Mouse (Mus musculus) embryonic facial prominence, embryonic 12.5 days (tissue): Measurements from ENCODE around the gene Tjp1. TPM values are rescaled to one million over a fixed set of nuclear protein-coding genes. Genes with fewer than 3 reads are reported as not detected.

Experiments used
- ATAC-seq: fragments of 200-750 bp; cut with Nextera tagmentation; 2 replicates; pipeline ENCODE4 v1.8.0; 2017; ENCODE audit not compliant: insufficient number of reproducible peaks, insufficient read depth, low FRiP score, low TSS enrichment
- H3K27ac ChIP-seq: fragments of 300-500 bp; sonication (generic); 2 replicates; pipeline ENCODE4 v1.5.1; 2016; ENCODE audit warnings: mild to moderate bottlenecking
- H3K27me3 ChIP-seq: fragments of 300-500 bp; sonication (generic); 2 replicates; pipeline ENCODE4 v1.6.1; 2016; ENCODE audit warnings: mild to moderate bottlenecking, moderate library complexity
- H3K36me3 ChIP-seq: fragments of 300-500 bp; sonication (generic); 2 replicates; pipeline ENCODE4 v1.6.1; 2016; ENCODE audit warnings: mild to moderate bottlenecking
- H3K4me1 ChIP-seq: fragments of 300-500 bp; sonication (generic); 2 replicates; pipeline ENCODE4 v1.6.1; 2016
- H3K4me2 ChIP-seq: fragments of 300-500 bp; sonication (generic); replicated peaks from 2 replicates; pipeline ENCODE4 v1.6.1; 2016; ENCODE audit warnings: mild to moderate bottlenecking, moderate library complexity
- H3K4me3 ChIP-seq: fragments of 300-500 bp; sonication (generic); 2 replicates; pipeline ENCODE4 v1.5.1; 2016; ENCODE audit warnings: mild to moderate bottlenecking
- H3K9ac ChIP-seq: fragments of 300-500 bp; sonication (generic); 2 replicates; pipeline ENCODE4 v1.6.1; 2016; ENCODE audit warnings: mild to moderate bottlenecking, moderate library complexity
- H3K9me3 ChIP-seq: fragments of 300-500 bp; sonication (generic); 2 replicates; pipeline ENCODE4 v1.6.1; 2016; ENCODE audit warnings: mild to moderate bottlenecking, moderate library complexity
- WGBS: fragments of 180-500 bp; shearing (Covaris S2); methylation state at CpG from one replicate; pipeline ENCODE4 v1.1.7; 2016; 5-methylcytosine and 5-hydroxymethylcytosine counted together
- polyA plus RNA-seq: library from polyadenylated mRNA; unstranded; fragments of >200 nt; fragmentation: Nextera tagmentation; extraction: Ambion mirVana; gene quantifications from 2 replicates; pipeline ENCODE4 v1.2.1, GENCODE M21; 2016

The Tjp1 gene
- polyA plus RNA-seq, 1 experiment from 2014 or later, result 27.6 TPM

DNA sequence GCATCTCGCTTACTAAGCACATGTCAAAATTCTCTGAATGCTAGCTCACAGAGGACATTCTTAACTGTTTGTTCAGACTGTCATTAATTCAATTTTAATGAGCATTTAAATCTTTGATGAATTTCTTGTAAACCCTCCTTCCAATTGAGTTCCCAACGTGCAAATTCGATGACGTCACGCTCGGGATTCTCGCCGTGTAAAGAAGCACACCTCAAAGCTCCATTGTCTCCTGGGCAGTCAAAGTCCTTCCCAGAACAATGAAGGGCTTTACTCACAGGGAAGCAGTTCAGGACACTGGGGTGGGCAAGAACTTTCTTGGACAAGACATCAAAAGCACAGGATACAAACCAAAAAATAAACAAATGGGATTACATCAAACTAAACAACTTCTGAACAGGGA is 10.7 kb downstream of the Tjp1 start:
- 35% methylated on average over 8 of the region's 8 CpGs for WGBS
- no peak overlapping the region for H3K4me2 ChIP-seq
- H3K4me1 ChIP-seq, result no peaks in the 10 kb centered on the region
- H3K9ac ChIP-seq, result no peak overlapping the region
- no peaks in the 10 kb centered on the region for H3K36me3 ChIP-seq
- H3K27me3 ChIP-seq, result no peaks in the 10 kb centered on the region
- no peak for ATAC-seq
- no peak overlapping the region for H3K4me3 ChIP-seq
- H3K27ac ChIP-seq, result no peak overlapping the region
- H3K9me3 ChIP-seq, result no peaks in the 10 kb centered on the region

DNA sequence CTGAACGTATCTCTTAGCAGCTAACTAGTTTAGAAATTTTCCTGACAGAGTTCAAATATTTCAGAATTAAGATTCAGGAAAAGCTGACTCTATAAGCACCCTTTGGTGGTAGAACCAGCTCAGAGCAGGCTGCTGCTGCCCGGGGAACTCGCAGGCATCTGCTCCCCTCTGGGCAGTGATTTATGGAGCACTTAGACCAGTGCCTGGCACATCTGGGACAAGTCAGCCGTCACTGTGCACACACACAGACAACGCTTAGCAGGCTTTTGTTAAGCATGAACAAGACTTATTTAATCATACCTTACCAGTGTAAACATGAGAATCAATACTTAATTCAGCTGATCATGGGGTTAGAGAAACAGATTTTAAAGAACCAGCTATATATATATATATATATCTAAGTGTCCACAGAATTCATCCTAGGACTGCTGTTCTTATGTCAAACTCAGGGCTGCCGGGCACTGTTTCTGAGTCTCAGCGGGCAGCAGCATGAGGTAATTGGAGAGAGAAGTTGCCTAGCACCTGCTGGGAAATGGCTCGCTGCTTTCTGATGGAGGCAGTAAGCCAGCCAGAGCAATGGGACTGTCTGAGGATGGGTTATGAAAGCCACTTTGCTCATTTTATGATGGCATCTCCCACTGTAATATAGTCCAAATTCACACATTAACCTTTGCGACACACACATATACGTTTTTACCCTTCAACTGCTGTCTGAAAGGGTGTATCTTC is 14.0 kb downstream of the Tjp1 start:
- ATAC-seq, result no peak
- H3K4me2 ChIP-seq, result no peak overlapping the region
- H3K36me3 ChIP-seq, result no peaks in the 10 kb centered on the region
- no peaks in the 10 kb centered on the region for H3K27me3 ChIP-seq
- no peak overlapping the region for H3K9ac ChIP-seq
- no peaks in the 10 kb centered on the region for H3K9me3 ChIP-seq
- WGBS, result 62% methylated on average over 10 of the region's 10 CpGs
- no peak overlapping the region for H3K4me3 ChIP-seq
- H3K27ac ChIP-seq, result no peak overlapping the region
- H3K4me1 ChIP-seq, result no peaks in the 10 kb centered on the region

DNA sequence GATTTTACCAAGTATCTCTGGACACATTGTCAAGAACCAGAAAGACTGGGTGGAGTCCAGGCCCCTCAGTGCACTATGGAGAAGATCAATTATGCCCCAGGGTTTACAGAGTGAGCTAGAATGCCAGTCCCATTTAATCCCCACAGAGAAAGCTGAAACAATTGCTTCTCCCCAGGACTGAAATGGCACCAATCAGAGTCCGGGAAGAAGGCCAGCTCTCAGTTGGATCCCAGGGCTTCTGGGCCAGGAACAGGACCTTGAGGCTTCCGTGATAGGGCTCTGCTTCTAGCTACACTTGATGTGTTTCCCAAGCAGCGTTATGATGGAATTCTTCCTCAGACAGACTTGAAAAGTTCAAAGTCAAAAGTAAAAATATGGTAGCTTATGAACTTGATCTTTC is 18.2 kb downstream of the Tjp1 start:
- Histone ChIP-seq H3K27me3 (no peaks in the 10 kb centered on the region), H3K9ac (no peak overlapping the region), H3K9me3 (no peaks in the 10 kb centered on the region), H3K27ac (no peak overlapping the region), H3K4me3 (no peak overlapping the region), H3K4me1 (no peaks in the 10 kb centered on the region), H3K36me3 (no peaks in the 10 kb centered on the region), H3K4me2 (no peak overlapping the region)
- WGBS, result 54% methylated on average over 3 of the region's 3 CpGs
- no peak for ATAC-seq

DNA sequence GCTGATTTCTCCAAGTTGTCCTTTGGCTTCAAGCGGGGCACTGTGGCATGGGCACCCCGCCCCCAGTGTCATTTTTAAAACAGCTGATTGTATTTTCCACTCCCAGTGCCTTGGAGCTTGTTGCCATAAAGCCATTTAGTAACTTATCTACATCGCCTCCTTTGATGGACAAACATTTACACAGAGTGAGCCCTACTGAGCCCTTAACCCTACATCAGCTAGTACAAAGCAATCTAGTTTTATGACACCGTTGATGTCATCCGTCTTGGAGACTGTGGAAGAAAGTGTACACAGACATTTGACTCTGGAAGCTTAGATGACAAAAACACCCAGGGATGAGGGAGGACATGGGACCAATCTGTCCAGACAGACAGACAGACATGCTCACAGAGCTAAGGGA is 20.2 kb downstream of the Tjp1 start:
- no peak overlapping the region for H3K9ac ChIP-seq
- no peak overlapping the region for H3K4me3 ChIP-seq
- no peak for ATAC-seq
- H3K4me1 ChIP-seq, result no peaks in the 10 kb centered on the region
- H3K27me3 ChIP-seq, result no peaks in the 10 kb centered on the region
- no peaks in the 10 kb centered on the region for H3K36me3 ChIP-seq
- no peak overlapping the region for H3K27ac ChIP-seq
- 86% methylated on average over 5 of the region's 5 CpGs for WGBS
- H3K4me2 ChIP-seq, result no peak overlapping the region
- no peaks in the 10 kb centered on the region for H3K9me3 ChIP-seq

DNA sequence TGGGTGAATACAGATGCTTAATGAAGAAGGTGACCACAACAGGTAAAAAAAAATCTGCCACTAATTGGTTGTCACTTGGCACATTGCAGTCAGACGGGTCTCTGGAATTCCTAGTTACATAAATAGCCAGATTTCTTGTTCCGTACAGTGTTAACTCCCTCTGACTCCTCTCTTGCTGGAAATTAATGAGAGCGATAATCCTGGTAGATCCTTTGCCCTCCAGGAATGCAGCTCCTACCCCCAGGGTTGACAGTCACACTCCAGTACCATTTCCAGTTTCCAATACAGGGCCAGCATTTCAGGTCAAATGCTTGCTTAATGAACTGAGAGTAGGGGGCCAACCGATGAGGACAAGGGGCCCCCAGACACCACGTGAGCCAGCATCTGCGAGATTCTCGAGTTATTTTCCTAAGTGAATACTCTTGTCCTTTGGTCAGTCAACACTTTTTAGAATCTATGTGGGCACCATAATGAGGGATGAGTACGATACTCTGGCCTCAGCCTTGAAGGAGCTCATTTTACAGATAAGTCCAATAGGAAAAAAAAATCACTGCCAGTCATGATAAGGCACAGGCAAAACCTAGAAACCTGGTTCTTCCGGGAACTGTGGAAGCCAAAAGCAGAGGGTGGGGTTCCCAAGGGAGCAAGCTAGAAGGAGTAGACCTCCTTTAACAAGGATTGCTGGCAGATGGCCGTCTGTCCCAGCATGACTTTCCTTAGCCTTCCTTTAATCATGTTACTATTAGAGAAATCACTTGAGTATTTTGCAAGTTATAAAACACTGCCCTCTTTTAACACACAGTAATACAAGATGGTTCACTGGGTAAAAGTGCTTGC is 24.9 kb downstream of the Tjp1 start:
- Histone ChIP-seq H3K4me2 (no peak overlapping the region), H3K9me3 (no peaks in the 10 kb centered on the region; the same call in 1 of the 2 replicates), H3K9ac (no peak overlapping the region), H3K4me1 (no peaks in the 10 kb centered on the region), H3K27ac (no peak overlapping the region), H3K36me3 (no peaks in the 10 kb centered on the region), H3K4me3 (no peak overlapping the region), H3K27me3 (no peaks in the 10 kb centered on the region)
- WGBS, result 68% methylated on average over 10 of the region's 10 CpGs
- no peak for ATAC-seq

DNA sequence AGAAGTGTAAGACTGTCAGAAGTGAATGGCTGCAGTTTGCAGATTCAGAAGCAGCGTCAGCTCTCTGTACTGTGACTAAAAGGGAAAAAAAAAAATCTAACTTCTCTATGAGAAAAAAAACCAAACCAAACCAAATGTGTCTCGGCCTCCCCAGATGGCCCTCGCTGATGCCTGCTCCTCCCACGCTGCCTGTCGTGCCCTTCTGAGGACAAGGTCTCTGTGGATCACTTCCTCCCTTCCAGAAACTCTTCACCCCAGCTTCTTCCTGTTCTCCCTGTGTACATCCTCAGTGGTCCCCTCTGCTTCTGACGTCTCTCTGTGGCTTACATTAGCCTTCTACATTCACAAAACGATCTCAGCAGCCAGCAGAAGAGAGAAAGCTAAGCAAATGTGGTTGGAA is 26.8 kb downstream of the Tjp1 start:
- H3K27me3 ChIP-seq, result no peaks in the 10 kb centered on the region
- no peaks in the 10 kb centered on the region for H3K4me1 ChIP-seq
- H3K36me3 ChIP-seq, result no peaks in the 10 kb centered on the region
- H3K9me3 ChIP-seq, result no peaks in the 10 kb centered on the region; the same call in 1 of the 2 replicates
- no peak overlapping the region for H3K9ac ChIP-seq
- ATAC-seq, result no peak
- H3K4me2 ChIP-seq, result no peak overlapping the region
- no peak overlapping the region for H3K27ac ChIP-seq
- H3K4me3 ChIP-seq, result no peak overlapping the region
- WGBS, result 55% methylated on average over 7 of the region's 7 CpGs

DNA sequence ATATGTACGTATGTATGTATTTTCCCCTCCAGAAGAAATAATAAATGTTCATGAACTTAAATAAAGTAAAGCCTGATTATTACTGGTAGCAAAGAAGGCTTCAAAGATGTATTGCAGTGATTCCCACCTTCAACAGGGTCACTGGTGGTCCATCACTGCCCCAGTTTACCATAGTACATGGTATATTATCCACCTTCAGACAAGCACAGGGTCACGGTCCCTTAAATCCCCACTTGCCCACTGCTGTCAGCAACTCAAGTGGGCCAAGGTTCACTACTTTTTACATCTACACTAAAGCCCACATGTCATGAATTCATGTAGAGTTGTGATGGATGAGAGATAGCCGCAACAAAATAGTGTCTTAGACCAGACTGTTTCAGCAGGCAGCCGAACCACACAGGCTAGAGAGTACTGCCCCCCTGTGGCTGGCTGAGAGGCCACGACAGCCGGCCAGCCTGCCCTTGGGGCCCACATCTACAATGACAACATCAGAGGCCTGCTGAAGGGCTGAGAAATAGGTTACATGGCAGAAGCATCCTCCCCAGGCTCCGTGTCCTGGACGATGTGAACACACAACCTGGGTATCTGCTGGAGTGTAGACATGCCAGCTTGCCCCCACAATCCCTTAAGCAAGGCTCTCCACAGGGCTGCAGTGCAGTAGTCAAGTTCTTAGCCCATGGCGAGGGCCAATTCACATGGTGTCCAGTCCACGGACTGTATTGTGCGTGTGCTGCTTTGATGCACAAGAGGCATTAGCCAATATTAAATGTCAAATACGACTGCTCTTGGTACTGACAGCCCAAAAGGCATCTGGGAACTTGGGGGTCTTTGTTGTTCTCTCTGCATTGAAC is 29.6 kb downstream of the Tjp1 start:
- Histone ChIP-seq H3K4me3 (no peak overlapping the region), H3K4me2 (no peak overlapping the region), H3K27me3 (no peaks in the 10 kb centered on the region), H3K9me3 (no peaks in the 10 kb centered on the region; the same call in 1 of the 2 replicates), H3K9ac (no peak overlapping the region), H3K36me3 (no peaks in the 10 kb centered on the region), H3K27ac (no peak overlapping the region), H3K4me1 (no peaks in the 10 kb centered on the region)
- 0 out of 2 replicates have a peak, but pooled peaks have one; percentile 22 for ATAC-seq
- 51% methylated on average over 12 of the region's 12 CpGs for WGBS

DNA sequence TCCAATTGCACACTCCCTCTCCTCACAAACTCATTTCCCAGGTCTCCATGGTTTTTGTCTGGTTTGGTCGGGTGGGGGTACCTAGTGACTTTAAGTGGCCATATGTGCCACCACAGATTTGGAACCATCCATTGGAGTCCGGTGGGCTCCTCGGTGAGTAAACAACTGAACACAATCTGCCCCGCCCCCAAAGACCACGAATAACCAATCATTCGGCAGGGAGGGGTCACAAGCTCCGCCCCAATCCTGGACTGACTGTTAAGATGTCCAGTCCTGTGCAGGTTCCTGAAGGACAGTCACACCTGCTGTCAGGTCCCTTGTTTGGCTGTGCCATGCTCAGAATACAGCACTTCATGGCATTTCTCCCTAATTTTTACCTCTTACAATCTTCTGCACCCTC is 37.1 kb downstream of the Tjp1 start:
- Histone ChIP-seq H3K27me3 (no peaks in the 10 kb centered on the region), H3K27ac (no peak overlapping the region), H3K9me3 (no peaks in the 10 kb centered on the region), H3K9ac (no peak overlapping the region), H3K4me2 (no peak overlapping the region), H3K36me3 (no peaks in the 10 kb centered on the region), H3K4me3 (no peak overlapping the region), H3K4me1 (no peaks in the 10 kb centered on the region)
- 80% methylated on average over 7 of the region's 7 CpGs for WGBS
- ATAC-seq, result no peak

DNA sequence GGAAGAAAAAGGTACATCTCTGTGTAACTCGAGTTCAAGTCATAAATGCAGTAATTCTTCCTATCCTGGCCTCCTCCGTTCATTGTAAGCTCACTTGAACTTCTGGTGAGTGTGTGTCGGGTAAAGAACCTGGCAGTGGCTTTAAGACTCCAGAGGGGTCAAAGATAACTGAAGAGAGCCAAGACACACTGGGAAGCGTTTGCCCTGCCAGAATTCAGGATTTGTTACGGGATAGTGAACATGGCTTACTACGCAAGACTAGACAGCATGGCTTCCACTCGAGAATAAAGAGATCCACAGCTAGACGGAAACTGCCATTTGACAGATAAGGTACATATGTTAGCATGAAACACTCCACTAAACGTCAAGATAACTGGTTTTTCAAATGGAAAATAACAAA is 37.8 kb downstream of the Tjp1 start:
- Histone ChIP-seq H3K4me2 (no peak overlapping the region), H3K27ac (no peak overlapping the region), H3K36me3 (no peaks in the 10 kb centered on the region), H3K27me3 (no peaks in the 10 kb centered on the region), H3K9me3 (no peaks in the 10 kb centered on the region), H3K9ac (no peak overlapping the region), H3K4me1 (no peaks in the 10 kb centered on the region), H3K4me3 (no peak overlapping the region)
- no peak for ATAC-seq
- WGBS, result 79% methylated on average over 9 of the region's 9 CpGs

DNA sequence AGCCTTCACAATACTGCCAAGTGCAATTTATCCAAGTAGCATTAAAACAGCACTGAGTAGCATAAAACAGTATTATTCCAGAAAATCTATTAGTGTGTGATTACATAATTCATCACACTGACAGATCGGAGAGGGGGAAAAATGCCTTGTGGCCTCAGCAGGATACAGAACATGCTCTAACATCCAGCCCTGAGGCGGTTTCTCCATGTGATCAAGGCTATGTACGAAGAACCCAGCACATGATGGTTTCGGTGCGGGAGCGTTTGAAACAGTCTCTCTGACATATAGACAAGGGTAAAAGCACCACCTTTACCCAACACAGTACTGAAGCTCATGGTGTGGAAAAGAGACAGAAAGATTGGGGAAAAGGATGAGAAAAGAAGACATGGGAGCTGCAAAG is 38.4 kb downstream of the Tjp1 start:
- H3K4me2 ChIP-seq, result no peak overlapping the region
- H3K4me1 ChIP-seq, result no peaks in the 10 kb centered on the region
- H3K36me3 ChIP-seq, result no peaks in the 10 kb centered on the region
- no peak overlapping the region for H3K27ac ChIP-seq
- WGBS, result 85% methylated on average over 6 of the region's 6 CpGs
- H3K9me3 ChIP-seq, result no peaks in the 10 kb centered on the region
- H3K4me3 ChIP-seq, result no peak overlapping the region
- H3K27me3 ChIP-seq, result no peaks in the 10 kb centered on the region
- no peak for ATAC-seq
- no peak overlapping the region for H3K9ac ChIP-seq

DNA sequence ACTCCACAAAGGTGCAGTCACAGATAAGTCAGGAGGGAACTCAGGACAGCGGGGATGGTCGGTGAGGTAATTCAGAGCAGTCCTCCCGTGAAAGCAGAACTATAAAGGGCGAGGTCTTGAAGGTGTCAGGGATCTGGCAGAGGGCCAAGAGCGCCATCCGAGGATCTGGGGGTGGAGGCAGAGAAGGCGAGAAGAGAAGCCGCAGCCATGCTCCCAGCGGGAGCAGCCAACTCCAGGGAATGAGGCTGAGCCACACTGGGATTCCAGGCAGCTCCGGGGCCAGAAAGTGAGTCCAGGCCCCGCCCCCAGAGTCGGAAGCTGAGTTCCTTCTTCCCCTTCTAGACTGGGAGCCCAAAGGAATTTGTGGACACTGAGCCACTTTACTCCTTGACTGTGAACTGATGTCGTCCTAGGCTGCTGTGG is 41.3 kb downstream of the Tjp1 start:
- Histone ChIP-seq H3K27me3 (0 out of 2 replicates have a peak, but pooled peaks cover 3% of the 10 kb centered on the region), H3K4me1 (no peaks in the 10 kb centered on the region), H3K27ac (no peak overlapping the region), H3K9ac (no peak overlapping the region), H3K4me3 (0 out of 2 replicates have a peak overlapping the region, but pooled peaks have one; percentile 7), H3K36me3 (no peaks in the 10 kb centered on the region), H3K4me2 (peak overlapping the region; percentile 42), H3K9me3 (no peaks in the 10 kb centered on the region)
- 5% methylated on average over 13 of the region's 13 CpGs for WGBS
- peak; percentile 35; the same call in 1 of the 2 replicates for ATAC-seq
